Comparison of ENCODE assay signal across 8 mouse cellular contexts in genomic region chr4:134245148-134245843, GRCm38 (mm10). TPM values are rescaled to one million over a fixed set of nuclear protein-coding genes. Genes with fewer than 3 reads are reported as not detected.
DNase-seq lines count a peak whose midpoint lies in the region; ATAC-seq and TF ChIP-seq lines count a peak whose summit lies in the region.

Gene Zfp593, minus strand, starts transcription at chr4:134245592.

- DNase-seq in Patski (ENCODE audit: low read depth, low spot score): peak; percentile 49
- DNase-seq in cerebellum, postnatal 14 days: peak; percentile 98
- peak; percentile 89 to 95 for DNase-seq in frontal cortex, postnatal 14 days (ENCODE audit: low spot score in 2 of 2)
- peak; percentile 97 for DNase-seq in hindbrain, embryonic 14.5 days (ENCODE audit: low spot score)
- peak; percentile 93 to 95 for DNase-seq in layer of hippocampus, postnatal 36 days
- DNase-seq in lung, postnatal 36 days: peak; percentile 98
- peak; percentile 93 for DNase-seq in retina, postnatal 1 day
- DNase-seq in urinary bladder, adult 18-20 months (ENCODE audit: low spot score in 2 of 2): peak; percentile 91 to 95

- H3K9ac ChIP-seq in hindbrain, embryonic 14.5 days: peak within 1 kb of the TSS; percentile 83

- peaks cover 27% of the 10 kb centered on the region for H3K4me1 ChIP-seq in hindbrain, embryonic 14.5 days (replicated peaks; ENCODE audit: control insufficient read depth, insufficient read depth, low read length)

- peak within 1 kb of the TSS; percentile 85 for H3K4me3 ChIP-seq in hindbrain, embryonic 14.5 days (replicated peaks; ENCODE audit: low read length)

- CTCF ChIA-PET in Patski (lab: Charles Lee): interaction anchor here (1.1 to 2.4 kb wide), 2 partner anchors 18 to 61 kb away, joined by 4 to 6 read pairs; no protein-coding TSS in a partner anchor

- peak within 1 kb of the TSS; percentile 98 for H3K4me2 ChIP-seq in hindbrain, embryonic 14.5 days (replicated peaks)

- 0% methylated on average over 60 of the region's 60 CpGs for WGBS in hindbrain, embryonic 14.5 days

- TF ChIP-seq CTCF in Patski (IDR thresholded peaks at IDR 0.05): no peak

- no peak for ATAC-seq in Patski
- ATAC-seq in hindbrain, embryonic 14.5 days (ENCODE audit: low FRiP score): peak; percentile 82

- in situ Hi-C loops in Patski (cut with MboI; ENCODE audit: low pct_unique_long_range_greater_than_20kb): loop anchor here (10.0 kb wide), 1 partner anchor 150 kb away; the partner anchor contains the start of gene Cd52

- peaks cover 5% of the 10 kb centered on the region for H3K27me3 ChIP-seq in Patski
- H3K27me3 ChIP-seq in hindbrain, embryonic 14.5 days (ENCODE audit: control insufficient read depth, insufficient read depth, low read length): peaks cover 26% of the 10 kb centered on the region

- H3K9me3 ChIP-seq in hindbrain, embryonic 14.5 days (ENCODE audit: control insufficient read depth, low read length): no peaks in the 10 kb centered on the region

- H3K36me3 ChIP-seq in hindbrain, embryonic 14.5 days (replicated peaks; ENCODE audit: control insufficient read depth, insufficient read depth): no peaks in the 10 kb centered on the region

- POLR2A ChIA-PET in Patski (lab: Charles Lee): no interaction called here

- 0 out of 2 replicates have a peak within 1 kb of the TSS, but pooled peaks have one; percentile 11 for H3K27ac ChIP-seq in hindbrain, embryonic 14.5 days

RNA-seq across cellular contexts. Expression of gene Zfp593, which starts in this region (rescaled TPM):
- polyA plus RNA-seq in Patski (2021): 10.4 TPM
- 12.5 and 14.4 TPM in 2 replicates for polyA plus RNA-seq in hindbrain, embryonic 14.5 days (2014; fragmentation: Nextera tagmentation; extraction: Ambion mirVana)
- 10 to 100 TPM; 10.2 to 11.4 TPM for total RNA-seq in layer of hippocampus, postnatal 36 days (2021)
